In genomic region chr4:132072946-132073345, GRCm38 (mm10) we compare ENCODE assay signal across 10 mouse cellular contexts. TPM values are rescaled to one million over a fixed set of nuclear protein-coding genes. Genes with fewer than 3 reads are reported as not detected.
DNase-seq lines count a peak whose midpoint lies in the region; ATAC-seq and TF ChIP-seq lines count a peak whose summit lies in the region.
"Had no signal": no experiment of that assay in that cellular context is flagged by ENCODE, and none has a peak within 500 bp of the region (broad histone marks: within the 10 kb centered on the region; RNA-seq: fewer than 3 reads in every experiment).

No protein-coding gene starts in this region.

- peak overlapping the region; percentile 64 for H3K27ac ChIP-seq in cerebellum, adult 2 months (ENCODE audit: insufficient read depth, low read length)
- H3K27ac ChIP-seq in kidney, postnatal 0 days, result peak overlapping the region; percentile 69
- H3K27ac ChIP-seq: limb, embryonic 13.5 days had no signal

- H3K4me1 ChIP-seq in cerebellum, adult 2 months (ENCODE audit: control insufficient read depth, insufficient read depth, low read length), result peaks cover 15% of the 10 kb centered on the region
- H3K4me1 ChIP-seq in kidney, postnatal 0 days (replicated peaks; ENCODE audit: insufficient read depth, low read length), result 0 out of 2 replicates have a peak, but pooled peaks cover 8% of the 10 kb centered on the region

- no peaks in the 10 kb centered on the region for H3K27me3 ChIP-seq in cerebellum, adult 2 months (ENCODE audit: control insufficient read depth, insufficient read depth, low read length)
- H3K27me3 ChIP-seq in kidney, postnatal 0 days (ENCODE audit: insufficient read depth, low read length), result no peaks in the 10 kb centered on the region

- peak; percentile 67 to 72 for DNase-seq in cerebellum, adult 2 months
- no peak for DNase-seq in cerebellum, adult 8-10 months
- DNase-seq in spleen, postnatal 10 days (ENCODE audit: low spot score in 2 of 2), result peak; percentile 41 to 63
- DNase-seq in spleen, postnatal 4 days (ENCODE audit: low spot score in 2 of 2), result no peak
- DNase-seq in kidney, postnatal 0 days (ENCODE audit: low spot score), result no peak
- peak; percentile 60 for DNase-seq in yolk sac, embryonic 10.5 days (ENCODE audit: low spot score)
- no peak for DNase-seq in urinary bladder, postnatal 4 days (ENCODE audit: low spot score in 2 of 2)
- no peak for DNase-seq in adipocyte (ENCODE audit: low spot score)

- H3K36me3 ChIP-seq in kidney, postnatal 0 days (ENCODE audit: insufficient read depth, low read length), result no peaks in the 10 kb centered on the region
- H3K36me3 ChIP-seq: limb, embryonic 13.5 days had no signal

- peak overlapping the region; percentile 16; the same call in 1 of the 2 replicates for H3K4me2 ChIP-seq in kidney, postnatal 0 days (ENCODE audit: low read length)

- no peaks in the 10 kb centered on the region for H3K9me3 ChIP-seq in kidney, postnatal 0 days (replicated peaks; ENCODE audit: low read length)
- H3K9me3 ChIP-seq: limb, embryonic 13.5 days had no signal

- H3K9ac ChIP-seq in kidney, postnatal 0 days (ENCODE audit: low read depth, low read length), result 0 out of 2 replicates have a peak overlapping the region, but pooled peaks have one; percentile 5
- H3K9ac ChIP-seq: limb, embryonic 13.5 days had no signal

- TF ChIP-seq CTCF in cerebellum, adult 2 months (IDR thresholded peaks at IDR 0.05; ENCODE audit: borderline replicate concordance, insufficient read depth, low read depth, low read length), result no peak
- TF ChIP-seq CTCF in kidney, postnatal 0 days (IDR thresholded peaks at IDR 0.05; ENCODE audit: low read depth), result peak; percentile 31; the same call in 1 of the 2 replicates

- no peak for TF ChIP-seq POLR2A in cerebellum, adult 2 months (IDR thresholded peaks at IDR 0.05; ENCODE audit: borderline replicate concordance, insufficient read depth, low read length)

- 18% methylated on average over 6 of the region's 6 CpGs for whole genome bisulfite sequencing in cerebellum, adult 2 months
- 73% methylated on average over 6 of the region's 6 CpGs for WGBS in kidney, postnatal 0 days

- H3K4me3 ChIP-seq in cerebellum, adult 2 months (replicated peaks; ENCODE audit: insufficient read depth, low read depth, low read length), result peak overlapping the region; percentile 5
- H3K4me3 ChIP-seq in kidney, postnatal 0 days (replicated peaks; ENCODE audit: low read depth, low read length), result no peak overlapping the region

- peak; percentile 47 for ATAC-seq in kidney, postnatal 0 days (replicated peaks; ENCODE audit: low FRiP score, low read depth)

RNA-seq across cellular contexts. Expression of gene Gm10300, which starts 1.6 kb away (rescaled TPM):
- 0.15 and 0.24 TPM in 2 replicates for polyA plus RNA-seq in cerebellum, adult 2 months (2012; rRNA removed)
- polyA plus RNA-seq in kidney, postnatal 0 days (2015; fragmentation: Nextera tagmentation; extraction: Ambion mirVana), result 0.08 and 0.17 TPM in 2 replicates
- polyA plus RNA-seq: brain, embryonic 14.5 days; limb, embryonic 13.5 days had no signal

RNA-seq across cellular contexts. Expression of gene Epb41, which starts 2.2 kb away (rescaled TPM):
- 174 and 192 TPM in 2 replicates for polyA plus RNA-seq in cerebellum, adult 2 months (2012; rRNA removed)
- 42.3 and 44.6 TPM in 2 replicates for polyA plus RNA-seq in kidney, postnatal 0 days (2015; fragmentation: Nextera tagmentation; extraction: Ambion mirVana)

Comparison
In these comparisons a context has a peak if more than half of its experiments do, and no peak if none do; other contexts are left out.
1. DNase-seq: peak in cerebellum, adult 2 months (2 of 2), spleen, postnatal 10 days (2 of 2) and yolk sac, embryonic 10.5 days (single experiment); none in cerebellum, adult 8-10 months (single experiment), spleen, postnatal 4 days (0 of 2), kidney, postnatal 0 days (single experiment), urinary bladder, postnatal 4 days (0 of 2) and adipocyte (single experiment).